Mouse (Mus musculus) small intestine, adult 2 months (tissue): ENCODE data around the gene Prss43.

Source experiments
- CTCF ChIP-seq: fragments of 200-500 bp; IDR thresholded peaks from 2 replicates; pipeline ENCODE4 v1.5.1; 2012; ENCODE audit warnings: low read depth, mild to moderate bottlenecking, control low read depth, inconsistent platforms, low read length, moderate library complexity, mixed read lengths; ENCODE audit not compliant: insufficient replicate concordance, insufficient read length; ENCODE audit errors: extremely low read depth
- POLR2A ChIP-seq: fragments of 200-500 bp; IDR thresholded peaks from 2 replicates; pipeline ENCODE4 v1.6.1; 2012; ENCODE audit warnings: low read depth, mild to moderate bottlenecking, control low read depth, inconsistent platforms, low read length, moderate library complexity

GRCm38 (mm10) chr9:110877353-110877752 lies 50.9 kb downstream of the Prss43 start:
- no peak for TF ChIP-seq CTCF
- TF ChIP-seq POLR2A, result no peak; the same call in 1 of the 2 replicates
